28 mouse cellular contexts compared by ENCODE assay signal in genomic region chr1:182099062-182099461, GRCm38 (mm10). TPM values are rescaled to one million over a fixed set of nuclear protein-coding genes. Genes with fewer than 3 reads are reported as not detected.
DNase-seq lines count a peak whose midpoint lies in the region; ATAC-seq and TF ChIP-seq lines count a peak whose summit lies in the region.
"Had no signal": no experiment of that assay in that cellular context is flagged by ENCODE, and none has a peak within 500 bp of the region (broad histone marks: within the 10 kb centered on the region; RNA-seq: fewer than 3 reads in every experiment).

No protein-coding gene starts in this region.

- peak; percentile 93 for DNase-seq in heart, adult 11 months
- DNase-seq in heart, postnatal 25 days (ENCODE audit: low spot score), result no peak
- peak; percentile 57 for DNase-seq in lung, postnatal 0 days (ENCODE audit: low spot score)
- DNase-seq in lung, postnatal 25 days (ENCODE audit: low spot score), result no peak
- DNase-seq in stomach, postnatal 0 days (ENCODE audit: low spot score), result peak; percentile 30
- no peak for DNase-seq in cerebellum, adult 9-11 months
- DNase-seq: adrenal gland, postnatal 10 days; cerebellum, adult 2 months; cerebellum, postnatal 36 days; embryo, embryonic 11 days; gastrocnemius, postnatal 36 days; kidney, adult 8-10 months; kidney, postnatal 14 days; liver, postnatal 0 days; retina, postnatal 1 day; right cerebral cortex, postnatal 25 days; spleen, adult 18-20 months had no signal

- H3K27me3 ChIP-seq in lung, postnatal 0 days (replicated peaks; ENCODE audit: insufficient read depth, low read length), result no peaks in the 10 kb centered on the region
- no peaks in the 10 kb centered on the region for H3K27me3 ChIP-seq in E14TG2a.4 (ENCODE audit: insufficient read depth, low read length)
- no peaks in the 10 kb centered on the region for H3K27me3 ChIP-seq in stomach, postnatal 0 days (ENCODE audit: control insufficient read depth, insufficient read depth, low read length)
- H3K27me3 ChIP-seq: embryonic facial prominence, embryonic 15.5 days; intestine, embryonic 15.5 days; midbrain, embryonic 12.5 days had no signal

- no peak overlapping the region for H3K9ac ChIP-seq in lung, postnatal 0 days (replicated peaks; ENCODE audit: low read depth)
- H3K9ac ChIP-seq in stomach, postnatal 0 days (ENCODE audit: low read length), result no peak overlapping the region
- H3K9ac ChIP-seq: embryonic facial prominence, embryonic 15.5 days; intestine, embryonic 15.5 days; liver, postnatal 0 days; midbrain, embryonic 12.5 days had no signal

- H3K4me2 ChIP-seq in lung, postnatal 0 days (replicated peaks; ENCODE audit: low read depth, low read length), result no peak overlapping the region
- no peak overlapping the region for H3K4me2 ChIP-seq in stomach, postnatal 0 days (replicated peaks; ENCODE audit: low read depth)
- H3K4me2 ChIP-seq: embryonic facial prominence, embryonic 15.5 days; intestine, embryonic 15.5 days; liver, embryonic 11.5 days; midbrain, embryonic 12.5 days had no signal

- no peaks in the 10 kb centered on the region for H3K9me3 ChIP-seq in lung, postnatal 0 days (ENCODE audit: low read length)
- no peaks in the 10 kb centered on the region for H3K9me3 ChIP-seq in E14TG2a.4 (ENCODE audit: low read length)
- H3K9me3 ChIP-seq in stomach, postnatal 0 days (ENCODE audit: control insufficient read depth, low read length), result no peaks in the 10 kb centered on the region
- H3K9me3 ChIP-seq: embryonic facial prominence, embryonic 15.5 days; heart, embryonic 10.5 days; hindbrain, embryonic 10.5 days; intestine, embryonic 15.5 days; midbrain, embryonic 12.5 days had no signal

- H3K36me3 ChIP-seq in lung, postnatal 0 days (ENCODE audit: insufficient read depth, low read length), result no peaks in the 10 kb centered on the region
- H3K36me3 ChIP-seq in E14TG2a.4 (ENCODE audit: insufficient read depth, low read length), result no peaks in the 10 kb centered on the region
- H3K36me3 ChIP-seq in stomach, postnatal 0 days (ENCODE audit: control insufficient read depth, insufficient read depth, low read length), result no peaks in the 10 kb centered on the region
- H3K36me3 ChIP-seq: embryonic facial prominence, embryonic 15.5 days; heart, embryonic 10.5 days; hindbrain, embryonic 10.5 days; intestine, embryonic 15.5 days; midbrain, embryonic 12.5 days had no signal

- peak; percentile 47 for ATAC-seq in lung, postnatal 0 days
- ATAC-seq in stomach, postnatal 0 days (ENCODE audit: low FRiP score, low TSS enrichment), result peak; percentile 24; the same call in 1 of the 2 replicates
- ATAC-seq: activated CD4-positive, CD25-positive, alpha-beta regulatory T cell, adult 4 months; forebrain, embryonic 14.5 days; hindbrain, embryonic 16.5 days; intestine, embryonic 15.5 days; liver, postnatal 0 days had no signal

- TF ChIP-seq EP300 in lung, postnatal 0 days (IDR thresholded peaks at IDR 0.05), result no peak
- no peak for TF ChIP-seq EP300 in stomach, postnatal 0 days (optimal IDR thresholded peaks at IDR 0.05)

- no peaks in the 10 kb centered on the region; the same call in 1 of the 2 replicates for H3K4me1 ChIP-seq in lung, postnatal 0 days (ENCODE audit: insufficient read depth, low read depth, low read length)
- H3K4me1 ChIP-seq in E14TG2a.4 (replicated peaks; ENCODE audit: low read depth, low read length), result peaks cover 88% of the 10 kb centered on the region
- H3K4me1 ChIP-seq in stomach, postnatal 0 days (replicated peaks; ENCODE audit: control insufficient read depth, insufficient read depth), result peaks cover 3% of the 10 kb centered on the region; the same call in 1 of the 2 replicates

- no peak for TF ChIP-seq CTCF in lung, postnatal 0 days (IDR thresholded peaks at IDR 0.05)
- no peak for TF ChIP-seq CTCF in E14TG2a.4 (conservative IDR thresholded peaks at IDR 0.05; ENCODE audit: low read length)
- TF ChIP-seq CTCF in stomach, postnatal 0 days (IDR thresholded peaks at IDR 0.05; ENCODE audit: low read depth), result no peak

- H3K27ac ChIP-seq in lung, postnatal 0 days (ENCODE audit: low read length), result no peak overlapping the region
- H3K27ac ChIP-seq in stomach, postnatal 0 days (replicated peaks), result no peak overlapping the region
- H3K27ac ChIP-seq: embryonic facial prominence, embryonic 15.5 days; heart, embryonic 10.5 days; hindbrain, embryonic 10.5 days; intestine, embryonic 15.5 days; layer of hippocampus, adult 2 months; midbrain, embryonic 12.5 days had no signal

- no peak overlapping the region for H3K4me3 ChIP-seq in lung, postnatal 0 days (ENCODE audit: low read depth, low read length)
- H3K4me3 ChIP-seq in E14TG2a.4 (replicated peaks; ENCODE audit: low read length), result peak overlapping the region; percentile 35; the same call in 1 of the 2 replicates
- no peak overlapping the region for H3K4me3 ChIP-seq in stomach, postnatal 0 days (ENCODE audit: low read depth, low read length)
- H3K4me3 ChIP-seq: embryonic facial prominence, embryonic 15.5 days; heart, embryonic 10.5 days; hindbrain, embryonic 10.5 days; intestine, embryonic 15.5 days; layer of hippocampus, adult 2 months; midbrain, embryonic 12.5 days had no signal

- WGBS in lung, postnatal 0 days, result 32% methylated on average over 5 of the region's 5 CpGs
- 17% methylated on average over 5 of the region's 5 CpGs for WGBS in stomach, postnatal 0 days

- intact Hi-C loops in heart, postnatal 25 days (cut with DNase I), result no loop called here

RNA-seq across cellular contexts. Expression of gene Srp9, which starts 25.5 kb away (rescaled TPM):
- total RNA-seq in heart, postnatal 25 days (2021), result 10 to 100 TPM; 39.8 to 42.7 TPM
- 146 and 148 TPM in 2 replicates for polyA plus RNA-seq in lung, postnatal 0 days (2015; fragmentation: Nextera tagmentation; extraction: Ambion mirVana)
- 206 and 215 TPM in 2 replicates for polyA plus RNA-seq in stomach, postnatal 0 days (2015; fragmentation: Nextera tagmentation; extraction: Ambion mirVana)

Comparison
In these comparisons a context has a peak if more than half of its experiments do, and no peak if none do; other contexts are left out.
1. DNase-seq: peak in heart, adult 11 months (single experiment), lung, postnatal 0 days (single experiment) and stomach, postnatal 0 days (single experiment); none in heart, postnatal 25 days (single experiment), lung, postnatal 25 days (single experiment) and cerebellum, adult 9-11 months (single experiment).